Mouse (Mus musculus) retina, adult 2 months (tissue): ENCODE results near the gene Gadd45g.
"Not testable (repeated sequence)": the region's sequence is repeated elsewhere in the genome, so short reads cannot be mapped to it uniquely, and the experiment has no call there.

ENCODE experiments used
- DNase-seq: peaks from one replicate; pipeline ENCODE4 v3.0.0-alpha.2; 2012; ENCODE audit warnings: low read depth, low spot score

Gene Gadd45g

GRCm38 (mm10) chr13:51833611-51834010 lies 12.9 kb upstream of the Gadd45g start:
- no peak for DNase-seq

- DNase-seq: not testable (repeated sequence)
Measured at GRCm38 (mm10) chr13:51834024-51834423, 12.5 kb upstream of the Gadd45g start.

DNA sequence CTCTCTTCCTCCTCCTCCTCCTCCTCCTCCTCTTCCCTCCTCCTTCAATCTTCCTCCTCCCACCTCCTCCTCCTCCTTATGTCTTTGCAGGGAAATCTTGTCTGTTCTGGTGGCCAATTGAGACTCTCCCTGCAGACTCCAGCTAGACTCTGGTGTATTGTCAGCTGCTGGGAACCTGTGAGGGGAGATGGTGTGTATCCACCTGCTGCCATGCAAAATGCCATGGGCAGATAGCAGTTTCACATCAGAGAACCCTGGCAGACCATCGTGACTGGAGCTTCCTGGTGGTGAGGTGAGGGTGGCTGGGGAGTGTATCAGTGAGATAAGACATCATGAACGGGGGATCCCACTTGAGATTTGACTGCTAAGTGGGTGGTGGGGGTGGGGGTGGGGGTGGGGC lies 12.0 kb upstream of the Gadd45g start:
- DNase-seq: no peak

DNA sequence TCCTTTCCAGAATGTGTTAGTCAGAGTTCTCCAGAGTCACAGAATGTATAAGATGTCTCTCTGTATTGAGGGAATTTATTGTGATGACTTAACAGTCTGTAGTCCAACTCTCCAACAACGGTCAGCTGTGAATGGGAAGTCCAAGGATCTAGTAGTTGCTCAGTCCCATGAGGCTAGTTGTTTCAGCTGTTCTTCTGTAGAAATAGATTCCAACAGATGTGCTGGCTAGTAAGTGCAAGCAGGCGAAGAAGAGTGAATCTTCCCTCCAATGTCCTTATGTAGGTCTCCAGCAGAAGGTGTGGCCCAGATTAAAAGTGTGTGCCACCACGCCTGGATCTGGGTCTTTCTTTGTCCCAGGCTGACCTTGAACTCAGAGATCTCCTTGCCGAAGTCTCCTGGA lies 11.3 kb upstream of the Gadd45g start:
- DNase-seq: not testable (repeated sequence)

- DNase-seq: no peak
Measured at GRCm38 (mm10) chr13:51837402-51837801, 9.1 kb upstream of the Gadd45g start.

DNA sequence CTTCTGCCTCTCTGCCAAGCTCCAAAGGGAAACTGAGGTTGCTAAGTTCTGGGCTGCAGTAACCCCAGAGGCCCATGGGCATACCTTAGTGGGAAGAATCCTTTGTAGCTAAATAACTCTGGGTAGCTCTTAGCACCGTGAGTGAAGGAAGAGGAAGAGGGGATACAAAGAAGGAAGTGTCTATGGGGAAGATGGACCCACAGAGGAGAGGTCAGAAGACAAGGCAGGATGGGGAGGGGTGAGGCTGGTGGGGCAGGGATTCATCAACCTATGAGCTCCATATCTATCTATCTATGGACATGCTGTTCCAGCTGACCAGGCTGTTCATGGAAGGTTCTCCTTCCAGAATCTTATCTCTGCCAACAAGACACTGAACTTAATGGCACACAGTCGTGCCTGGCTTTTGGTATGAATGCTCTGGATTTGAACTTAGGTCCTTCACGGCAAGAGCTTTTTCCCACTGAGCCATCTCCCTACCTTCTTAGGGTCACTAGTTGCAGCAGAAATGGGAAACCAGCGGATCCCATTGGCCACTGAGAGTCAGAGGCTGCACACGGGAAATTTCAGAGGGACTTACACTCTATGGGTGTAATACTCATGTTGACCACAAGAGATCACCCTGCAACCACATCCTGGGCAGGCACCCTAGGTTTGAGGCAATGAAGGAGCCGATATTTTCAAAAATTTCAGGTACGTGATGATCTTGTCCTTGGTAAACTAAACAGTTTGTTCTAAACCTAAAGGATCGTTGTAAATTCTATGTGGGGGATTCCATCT lies 7.0 kb upstream of the Gadd45g start:
- peak; percentile 25 for DNase-seq

DNA sequence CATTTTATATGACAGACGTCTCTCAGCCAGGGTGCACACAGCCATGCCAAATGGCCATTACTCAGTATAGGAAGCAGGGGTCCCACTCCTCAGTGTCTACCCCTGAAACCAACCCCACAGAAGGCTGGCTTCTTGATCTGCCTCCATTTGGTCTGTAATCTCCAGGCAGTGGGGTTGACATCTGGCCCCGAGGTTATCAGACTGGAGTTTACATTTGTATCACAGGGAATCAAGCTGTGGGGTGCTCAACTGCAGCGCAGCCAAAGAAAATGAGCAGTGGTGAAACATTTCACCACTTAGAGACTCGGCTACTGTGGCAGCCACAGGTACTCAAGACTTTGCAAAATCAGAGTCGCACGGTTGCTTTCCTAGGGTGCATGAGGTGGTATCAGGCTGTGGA lies 5.8 kb upstream of the Gadd45g start:
- no peak for DNase-seq

DNA sequence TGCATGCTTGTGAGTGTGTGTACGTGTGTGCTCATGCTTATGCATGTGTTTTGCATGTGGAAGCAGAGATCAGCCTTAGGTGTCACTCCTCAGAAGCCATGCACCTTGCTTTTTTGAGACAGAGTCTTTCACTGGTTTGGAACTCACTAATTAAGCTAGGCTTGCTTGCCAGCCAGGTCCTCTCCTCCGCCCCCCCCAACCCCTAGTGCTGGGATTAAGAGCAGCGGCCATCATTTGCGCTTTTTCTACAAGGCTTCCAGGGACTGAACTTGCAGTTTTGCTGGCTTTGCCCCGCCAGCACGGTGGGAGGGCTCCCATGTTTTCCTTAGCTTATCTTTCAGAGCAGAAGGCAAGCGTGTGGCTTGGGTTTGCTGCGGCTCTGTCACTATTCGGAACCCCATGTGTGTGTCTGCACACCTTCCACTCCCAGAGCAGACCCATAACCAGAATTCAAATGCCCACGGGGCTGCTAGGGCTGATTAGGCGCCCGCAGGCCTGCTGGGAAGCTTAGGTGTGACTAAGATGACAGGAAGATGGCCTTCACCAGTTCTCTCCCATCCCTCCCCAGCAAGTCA lies 4.8 kb upstream of the Gadd45g start:
- no peak for DNase-seq

- DNase-seq: no peak
Measured at GRCm38 (mm10) chr13:51842191-51842590, 4.3 kb upstream of the Gadd45g start.

DNA sequence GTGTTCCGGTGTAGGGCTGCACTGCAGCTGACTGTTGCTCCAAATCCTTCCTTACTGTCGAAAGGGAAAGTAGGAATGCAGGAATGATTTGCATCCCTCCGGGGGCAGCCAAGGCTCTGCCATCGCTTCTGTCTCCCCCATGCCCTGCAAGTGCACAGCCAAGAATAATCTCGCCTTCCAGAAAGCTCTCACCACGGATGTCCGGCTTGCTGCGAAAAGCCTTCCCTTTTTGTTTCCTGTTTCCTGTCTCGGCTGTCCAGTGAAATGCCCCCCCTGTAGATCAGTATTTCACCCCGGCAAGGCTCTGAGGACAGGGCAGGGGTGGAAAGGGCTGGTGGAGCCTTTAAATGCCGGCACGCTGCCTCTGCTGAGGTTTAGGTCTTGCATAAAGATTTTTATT lies 3.7 kb upstream of the Gadd45g start:
- no peak for DNase-seq

GRCm38 (mm10) chr13:51843298-51843697 lies 3.2 kb upstream of the Gadd45g start:
- DNase-seq: no peak

- DNase-seq: no peak
Measured at GRCm38 (mm10) chr13:51844118-51844517, 2.4 kb upstream of the Gadd45g start.

DNA sequence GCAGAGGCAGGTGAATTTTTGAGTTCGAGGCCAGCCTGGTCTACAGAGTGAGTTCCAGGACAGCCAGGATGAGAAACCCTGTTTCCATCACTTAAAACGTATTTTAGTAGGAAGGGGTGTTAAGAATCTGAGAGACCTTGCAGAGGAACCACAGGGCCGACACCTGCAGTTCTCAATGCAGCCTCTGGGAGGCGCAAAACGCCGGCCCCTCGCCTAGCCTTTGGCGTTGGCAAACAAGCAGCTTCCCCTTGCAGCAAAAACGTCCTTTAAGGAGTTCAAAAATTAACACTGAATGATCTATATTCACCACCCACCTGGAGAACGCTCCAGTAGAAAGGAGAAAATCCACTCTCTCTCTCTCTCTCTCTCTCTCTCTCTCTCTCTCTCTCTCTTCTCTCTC lies 1.8 kb upstream of the Gadd45g start:
- DNase-seq: peak; percentile 32

DNA sequence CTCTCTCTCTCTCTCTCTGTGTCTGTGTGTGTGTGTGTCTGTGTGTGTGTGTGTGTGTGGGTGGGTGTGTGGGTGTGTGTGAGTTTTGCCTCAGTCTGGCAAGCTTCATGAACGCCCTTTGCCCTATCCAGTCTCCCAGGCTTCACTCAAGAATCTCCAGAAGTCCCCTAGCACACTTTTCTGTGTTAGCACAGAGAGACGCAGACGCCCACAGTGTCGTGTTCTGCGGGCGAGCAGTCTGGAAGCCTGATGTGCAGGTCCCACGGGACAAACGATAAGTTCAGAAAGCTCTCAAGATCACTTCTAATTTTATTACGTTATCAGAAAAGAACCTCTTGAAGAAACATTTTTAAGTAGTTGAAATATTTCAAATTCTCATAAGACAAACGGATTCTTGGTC lies 1.4 kb upstream of the Gadd45g start:
- peak; percentile 13 for DNase-seq

GRCm38 (mm10) chr13:51845591-51846191 lies 787 bp upstream of the Gadd45g start:
- DNase-seq: peak; percentile 62

DNA sequence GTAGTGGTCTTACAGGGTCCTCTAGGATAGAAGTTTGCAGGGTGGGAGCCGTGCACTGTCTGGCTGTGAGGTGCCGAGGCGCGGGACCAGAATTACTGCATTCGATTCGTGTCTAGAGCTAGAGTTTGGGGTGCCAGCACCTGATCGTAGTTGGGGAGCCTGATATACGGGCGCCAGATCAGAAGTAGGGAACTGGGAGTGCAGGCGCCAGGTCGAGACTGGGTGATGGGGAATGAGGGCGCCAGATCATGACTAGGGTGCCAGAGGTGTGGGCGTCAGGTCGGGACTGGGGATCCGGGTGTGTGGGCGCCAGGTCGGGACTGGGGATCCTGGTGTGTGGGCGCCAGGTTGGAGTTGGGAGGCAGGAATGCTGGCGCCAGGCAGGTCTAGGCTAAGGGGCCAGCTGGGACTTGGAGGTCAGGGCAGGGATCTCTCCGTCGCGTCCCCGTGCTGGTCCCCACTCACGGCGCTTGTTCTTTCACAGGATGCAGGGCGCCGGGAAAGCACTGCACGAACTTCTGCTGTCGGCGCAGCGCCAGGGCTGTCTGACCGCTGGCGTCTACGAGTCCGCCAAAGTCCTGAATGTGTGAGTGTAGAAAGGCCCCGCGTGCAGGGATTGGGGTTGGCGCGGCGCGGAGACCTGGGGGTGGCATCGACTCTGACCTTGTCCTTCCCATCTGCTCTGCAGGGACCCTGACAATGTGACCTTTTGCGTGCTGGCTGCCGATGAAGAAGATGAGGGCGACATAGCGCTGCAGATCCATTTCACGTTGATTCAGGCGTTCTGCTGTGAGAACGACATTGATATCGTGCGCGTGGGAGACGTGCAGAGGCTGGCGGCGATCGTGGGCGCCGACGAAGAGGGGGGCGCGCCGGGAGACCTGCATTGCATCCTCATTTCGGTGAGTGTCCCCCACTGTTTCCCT lies 653 bp downstream of the Gadd45g start:
- DNase-seq: peak; percentile 16

- peak; percentile 43 for DNase-seq
Measured at GRCm38 (mm10) chr13:51847979-51848480, 1.6 kb downstream of the Gadd45g start.

DNA sequence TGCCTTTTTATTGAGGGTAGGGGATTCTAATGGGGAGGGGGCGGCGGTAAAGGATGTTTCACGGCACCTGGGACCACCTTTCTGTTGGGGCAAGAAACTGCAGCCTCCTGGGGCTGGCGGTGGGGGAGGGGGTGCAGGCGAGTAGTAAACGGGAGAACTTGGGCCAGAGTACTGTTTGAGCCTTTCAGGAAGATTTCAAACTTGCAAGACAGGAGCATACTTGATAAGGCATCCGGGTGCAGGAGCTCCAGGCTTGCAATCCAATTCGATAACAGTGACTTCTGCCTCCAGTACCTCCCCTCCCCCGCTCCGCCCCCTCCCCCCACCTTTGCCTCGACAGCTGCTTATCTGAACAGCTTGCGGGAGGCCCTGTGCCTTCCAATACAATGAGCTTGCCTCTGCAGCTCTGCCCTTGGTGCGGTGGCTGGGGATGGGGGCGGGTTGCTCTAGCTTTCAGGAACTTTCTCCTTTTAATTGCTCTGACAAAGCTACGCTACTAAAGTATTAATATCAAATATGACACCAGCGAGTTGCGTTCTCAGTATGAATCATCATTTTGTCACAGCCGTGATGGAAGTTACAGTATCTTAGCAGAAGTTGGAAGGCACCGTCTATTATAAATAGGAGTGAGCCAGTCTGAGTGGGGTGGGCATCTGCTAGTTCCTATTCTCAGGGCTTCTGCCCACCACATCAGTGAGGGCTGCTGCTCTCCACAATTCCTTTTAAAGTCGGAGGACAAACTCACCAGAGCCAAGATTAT lies 2.2 kb downstream of the Gadd45g start:
- peak; percentile 8 for DNase-seq

DNA sequence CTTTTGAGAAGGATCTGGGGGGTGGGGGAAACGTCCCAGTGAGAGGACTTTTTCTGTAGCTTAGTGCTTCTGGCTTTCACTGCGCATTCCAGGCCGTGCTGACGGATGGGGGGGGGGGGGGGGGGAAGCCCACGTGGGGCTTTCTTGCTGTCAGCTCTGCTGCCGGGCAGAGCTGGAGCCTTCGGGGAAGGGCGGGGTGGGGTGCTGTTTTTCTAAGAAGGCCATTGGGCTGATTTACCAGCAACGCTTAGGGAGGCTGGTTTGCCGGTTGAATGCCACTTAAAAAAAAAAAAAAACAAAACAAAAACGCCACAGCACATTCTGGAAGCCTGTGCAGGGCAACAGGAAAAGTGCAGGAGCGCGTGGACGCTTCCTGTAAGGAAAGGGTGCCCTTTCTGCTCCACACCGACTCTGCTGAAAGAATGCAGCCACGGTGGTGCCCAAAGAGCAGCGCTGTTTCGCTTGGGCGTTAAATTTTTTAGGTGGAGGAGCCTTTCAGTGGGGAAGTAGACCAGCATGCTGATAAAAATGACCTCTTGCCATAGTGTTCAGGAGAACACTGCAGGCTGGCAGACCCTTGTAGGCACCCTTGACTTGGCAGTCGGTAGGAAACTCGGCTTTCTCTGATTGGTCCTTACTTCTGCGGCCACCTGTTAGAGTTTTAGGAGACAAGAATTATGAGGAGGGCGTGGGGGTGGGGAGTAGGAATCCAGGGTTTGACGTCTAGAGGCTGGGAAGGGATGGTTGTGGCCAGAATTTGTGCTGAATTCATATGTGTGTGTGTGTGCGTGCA lies 3.0 kb downstream of the Gadd45g start:
- DNase-seq: peak; percentile 9

DNA sequence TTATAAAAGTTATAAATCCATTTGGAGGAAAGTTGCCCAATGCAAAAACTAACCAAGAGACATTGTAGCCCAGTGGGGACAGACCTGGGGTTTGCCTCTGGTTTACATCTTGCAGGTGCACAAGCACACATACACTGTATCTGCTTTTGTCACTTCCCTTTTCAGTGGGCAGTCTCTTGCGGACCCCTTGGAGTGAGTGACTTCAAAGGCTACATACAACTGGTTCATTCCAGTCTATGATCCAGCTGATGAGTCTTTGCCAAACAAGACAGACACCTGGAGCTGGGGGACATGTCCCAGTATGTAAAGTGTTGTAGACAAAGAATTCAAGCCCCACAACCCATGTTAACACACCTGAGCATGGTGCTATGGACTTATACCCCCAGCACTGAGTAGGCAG lies 4.1 kb downstream of the Gadd45g start:
- DNase-seq: no peak
